Mouse (Mus musculus): ENCODE measurements around the gene Cd200r3.

Cd200r3 gene

GRCm38 (mm10) chr16:44943468-44943867 lies at the start of gene Cd200r3:
Cd200r3 (plus strand) TSS chr16:44943678.
- DNase-seq (ENCODE audit: low spot score) = no peak

- no peak for DNase-seq (ENCODE audit: low spot score)
Measured at GRCm38 (mm10) chr16:44932016-44932415, 11.5 kb upstream of the Cd200r3 start.

GRCm38 (mm10) chr16:44951360-44952114 lies 8.1 kb downstream of the Cd200r3 start:
- DNase-seq (ENCODE audit: low spot score) = no peak

GRCm38 (mm10) chr16:44962296-44962695 lies 18.8 kb downstream of the Cd200r3 start:
- no peak for DNase-seq (ENCODE audit: low spot score)

DNA sequence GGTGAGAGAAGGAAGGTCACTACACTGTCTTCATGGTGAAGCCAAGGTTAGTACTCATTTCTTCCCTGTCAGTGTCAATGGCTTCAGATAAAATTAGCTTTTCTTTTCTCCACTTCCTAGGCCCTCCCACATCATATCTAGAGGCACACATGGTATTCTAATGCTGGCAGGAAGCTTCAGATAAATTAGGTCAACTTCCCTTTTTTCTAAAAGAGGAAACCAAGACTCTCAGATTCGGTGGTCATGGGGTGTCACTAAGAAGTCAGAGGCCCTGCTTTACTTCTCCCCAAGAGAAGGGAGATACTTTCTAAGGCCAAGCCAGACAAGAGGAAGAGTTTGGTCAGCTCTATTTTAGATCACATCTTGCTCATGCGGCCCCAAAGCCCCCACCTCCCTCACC lies 19.3 kb downstream of the Cd200r3 start:
- DNase-seq (ENCODE audit: low spot score) = peak; percentile 54

DNA sequence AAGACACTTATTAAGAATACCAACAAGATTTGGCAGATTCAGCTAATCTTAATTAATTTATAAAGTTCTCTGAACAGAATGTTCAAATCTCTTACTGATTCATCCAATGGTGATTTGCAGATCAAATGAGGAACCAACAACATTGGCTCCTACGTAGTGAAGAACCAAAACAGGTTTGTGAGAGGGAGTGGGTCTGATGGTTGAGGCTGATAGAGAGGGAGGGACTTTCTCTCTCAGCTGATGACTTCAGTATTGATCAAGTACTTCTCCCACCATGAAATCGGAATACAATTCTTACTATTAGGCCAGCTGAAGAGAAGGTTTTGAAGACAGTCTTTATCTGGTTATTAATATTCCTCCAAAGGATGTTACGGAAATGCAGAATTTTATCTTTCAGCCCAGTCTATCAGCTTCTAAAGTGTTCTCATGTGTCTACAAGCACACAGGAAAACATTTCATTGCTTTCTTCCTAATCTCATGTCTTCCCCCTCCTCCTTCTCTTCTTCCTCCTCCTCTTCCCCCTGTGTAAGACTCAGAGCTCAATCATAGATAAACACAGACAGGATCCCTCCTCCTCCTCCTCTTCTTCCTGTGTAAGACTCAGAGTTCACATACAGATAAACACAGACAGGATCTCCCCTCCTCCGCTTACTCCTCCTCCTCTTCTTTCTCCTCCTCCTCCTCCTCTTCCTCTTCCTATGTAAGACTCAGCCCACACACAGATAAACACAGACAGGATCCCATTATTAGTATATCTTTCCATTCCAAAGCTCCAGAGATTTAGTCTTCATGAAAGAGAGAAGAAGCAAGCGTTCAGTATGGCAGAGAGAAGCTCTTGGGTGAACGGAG lies 21.3 kb downstream of the Cd200r3 start:
- DNase-seq (ENCODE audit: low spot score) = no peak

GRCm38 (mm10) chr16:44965428-44965827 lies 21.9 kb downstream of the Cd200r3 start:
- DNase-seq (ENCODE audit: low spot score) = no peak

GRCm38 (mm10) chr16:44965890-44966289 lies 22.4 kb downstream of the Cd200r3 start:
- no peak for DNase-seq (ENCODE audit: low spot score)

GRCm38 (mm10) chr16:44966891-44967290 lies 23.4 kb downstream of the Cd200r3 start:
- no peak for DNase-seq (ENCODE audit: low spot score)

- DNase-seq (ENCODE audit: low spot score) = no peak
Measured at GRCm38 (mm10) chr16:44968113-44968512, 24.6 kb downstream of the Cd200r3 start.

- DNase-seq (ENCODE audit: low spot score) = no peak
Measured at GRCm38 (mm10) chr16:44970925-44971324, 27.4 kb downstream of the Cd200r3 start.

DNA sequence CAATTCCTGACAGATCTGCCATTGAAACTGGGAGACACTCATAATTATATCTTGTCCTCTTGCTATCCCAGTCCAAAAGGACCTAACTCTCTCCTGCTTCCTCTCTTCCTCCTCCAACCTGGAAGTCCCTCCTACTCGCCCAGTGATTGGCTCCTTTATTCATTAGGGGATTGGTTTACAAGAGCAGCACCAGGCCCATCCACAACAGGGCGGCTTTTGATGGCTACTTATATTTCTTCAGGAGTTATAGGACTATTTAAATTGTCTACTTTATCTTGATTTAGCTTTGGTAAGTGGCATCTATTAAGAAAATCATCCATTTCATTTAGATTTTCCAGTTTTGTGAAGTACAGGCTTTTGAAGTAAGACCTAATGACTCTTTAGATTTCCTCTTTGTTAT lies 30.6 kb downstream of the Cd200r3 start:
- no peak for DNase-seq (ENCODE audit: low spot score)

DNA sequence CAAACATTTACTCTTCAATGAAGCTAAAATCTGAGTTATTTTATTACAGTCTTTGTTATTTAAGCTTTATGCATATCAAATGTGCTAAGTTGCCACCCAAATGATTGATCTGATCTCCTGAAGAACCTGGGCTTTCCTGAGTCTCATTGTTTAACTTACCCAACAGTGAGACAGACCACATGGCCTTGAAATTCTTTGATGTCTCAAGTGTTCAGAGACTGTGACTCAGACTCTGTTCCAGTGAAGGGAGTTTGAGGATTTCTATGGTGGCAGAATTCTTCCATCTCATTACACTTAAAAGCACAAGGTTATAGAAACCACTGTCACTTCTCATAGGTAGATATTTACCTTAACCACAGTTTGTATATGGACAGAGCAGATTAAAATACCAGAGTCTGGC lies 32.6 kb downstream of the Cd200r3 start:
- no peak for DNase-seq (ENCODE audit: low spot score)

DNA sequence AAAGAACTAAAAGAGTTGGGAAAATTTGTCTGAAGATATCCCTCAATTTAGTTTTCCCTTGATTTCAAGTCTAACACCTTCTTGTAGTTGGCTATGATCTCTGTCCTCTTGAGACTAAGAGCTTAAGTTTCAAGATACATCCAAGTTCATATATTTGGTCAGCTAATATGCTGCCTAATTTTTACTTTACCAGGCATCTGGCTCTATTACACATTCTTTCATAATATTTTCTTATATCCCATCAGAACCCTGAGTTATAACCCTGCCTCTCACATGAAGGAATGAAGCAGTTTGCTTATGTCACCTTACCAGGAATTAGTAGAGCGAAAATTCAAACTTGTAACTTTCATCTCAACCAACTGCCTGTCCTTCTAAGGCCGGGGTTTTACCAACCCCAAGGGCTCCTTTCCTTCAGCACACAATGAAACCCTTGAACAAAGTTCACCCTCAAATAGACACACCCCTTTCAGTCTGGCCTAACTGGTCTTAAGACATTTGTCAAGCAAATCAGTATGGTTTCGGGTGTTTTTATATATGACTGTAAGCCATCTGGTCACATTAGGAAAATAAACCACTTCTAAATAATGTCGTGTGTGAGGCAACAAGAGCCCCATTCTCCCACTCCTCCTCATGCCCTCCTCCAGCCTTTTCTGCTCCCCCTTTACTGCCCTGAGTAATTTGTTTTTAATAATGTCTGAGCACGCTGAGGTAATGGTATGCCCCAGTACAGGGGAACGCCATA lies 33.6 kb downstream of the Cd200r3 start:
- no peak for DNase-seq (ENCODE audit: low spot score)

DNA sequence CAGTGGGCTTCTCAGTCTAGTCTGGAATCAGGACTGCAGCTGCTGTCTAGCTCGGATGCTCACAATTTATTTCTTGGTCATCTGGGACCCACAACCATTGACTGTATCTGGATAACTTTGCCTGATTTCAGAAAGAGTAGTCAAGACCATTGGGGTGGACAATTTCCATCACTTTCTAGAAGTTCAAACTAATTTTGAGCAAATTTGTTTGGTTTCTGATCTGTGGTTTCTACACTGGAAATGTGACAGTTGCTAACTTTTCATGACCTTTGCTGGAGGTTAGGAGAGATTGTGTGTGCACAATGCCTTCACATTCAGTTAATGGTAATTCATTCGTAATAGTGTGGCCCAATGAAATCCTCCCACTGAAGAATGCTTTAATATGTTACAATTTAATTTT lies 34.7 kb downstream of the Cd200r3 start:
- DNase-seq (ENCODE audit: low spot score) = no peak

- DNase-seq (ENCODE audit: low spot score) = no peak
Measured at GRCm38 (mm10) chr16:44979355-44979896, 35.9 kb downstream of the Cd200r3 start.

GRCm38 (mm10) chr16:44982972-44983371 lies 39.5 kb downstream of the Cd200r3 start:
- DNase-seq (ENCODE audit: low spot score) = no peak

- DNase-seq (ENCODE audit: low spot score) = no peak
Measured at GRCm38 (mm10) chr16:44983379-44984060, 40.0 kb downstream of the Cd200r3 start.

GRCm38 (mm10) chr16:44984111-44984510 lies 40.6 kb downstream of the Cd200r3 start:
- no peak for DNase-seq (ENCODE audit: low spot score)

GRCm38 (mm10) chr16:44984925-44985324 lies 41.4 kb downstream of the Cd200r3 start:
- no peak for DNase-seq (ENCODE audit: low spot score)

DNA sequence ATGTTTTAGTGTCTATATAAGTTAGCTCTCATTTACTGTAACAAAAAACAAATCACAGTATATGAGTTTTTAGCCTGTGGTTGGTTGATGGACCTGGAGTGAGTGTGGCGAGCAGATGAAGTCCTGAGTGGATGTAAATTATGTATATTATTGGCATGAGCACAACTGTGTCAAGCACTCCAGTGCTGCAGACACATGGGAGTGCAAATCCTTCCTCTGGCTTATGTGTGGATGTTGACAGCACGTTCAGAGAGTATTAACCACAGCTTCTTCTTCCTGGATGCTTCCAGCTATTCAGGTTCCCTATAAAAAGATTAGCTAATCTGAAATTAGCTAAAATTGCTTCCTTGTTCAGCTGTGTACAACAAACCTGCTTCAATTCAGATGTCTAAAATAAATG lies 42.6 kb downstream of the Cd200r3 start:
- DNase-seq (ENCODE audit: low spot score) = no peak

All from lung, postnatal 25 days (tissue).